Mouse (Mus musculus): ENCODE measurements at regions not wholly inside any gene's neighbourhood (a gene's known extent, or its start where the extent isn't known, plus 50 kb on each side); places are given as distances from the start of the nearest gene placed in this dataset.

GRCm38 (mm10) chr1:177525141-177525540, 83.0 kb downstream of the Zbtb18 start:
- H3K9ac ChIP-seq (ENCODE audit: low read depth, low read length), result no peak overlapping the region
- no peak overlapping the region for H3K27ac ChIP-seq (ENCODE audit: low read length)
- H3K27me3 ChIP-seq (ENCODE audit: control insufficient read depth, insufficient read depth, low read depth, low read length), result no peaks in the 10 kb centered on the region
- no peaks in the 10 kb centered on the region for H3K36me3 ChIP-seq (ENCODE audit: control insufficient read depth, insufficient read depth)
- no peaks in the 10 kb centered on the region for H3K9me3 ChIP-seq (replicated peaks; ENCODE audit: control insufficient read depth, low read length)
- no peak for ATAC-seq (ENCODE audit: low read depth)
- no peaks in the 10 kb centered on the region for H3K4me1 ChIP-seq (ENCODE audit: control insufficient read depth, low read depth, low read length)
- WGBS (ENCODE audit: insufficient replicate concordance), result 64% methylated on average over 6 of the region's 6 CpGs
- H3K4me3 ChIP-seq (ENCODE audit: low read depth, low read length), result no peak overlapping the region
- no peak overlapping the region for H3K4me2 ChIP-seq (ENCODE audit: low read depth, low read length)

- Histone ChIP-seq H3K27ac (ENCODE audit: low read length) (no peak overlapping the region), H3K9ac (ENCODE audit: low read depth, low read length) (no peak overlapping the region), H3K4me3 (ENCODE audit: low read depth, low read length) (no peak overlapping the region), H3K27me3 (ENCODE audit: control insufficient read depth, insufficient read depth, low read depth, low read length) (no peaks in the 10 kb centered on the region), H3K36me3 (ENCODE audit: control insufficient read depth, insufficient read depth) (no peaks in the 10 kb centered on the region), H3K4me1 (ENCODE audit: control insufficient read depth, low read depth, low read length) (no peaks in the 10 kb centered on the region), H3K4me2 (ENCODE audit: low read depth, low read length) (no peak overlapping the region), H3K9me3 (replicated peaks; ENCODE audit: control insufficient read depth, low read length) (no peaks in the 10 kb centered on the region)
- WGBS (ENCODE audit: insufficient replicate concordance), result 21% methylated on average over 2 of the region's 2 CpGs
- peak; percentile 30; the same call in 1 of the 2 replicates for ATAC-seq (ENCODE audit: low read depth)
These were observed 89.6 kb downstream of the Zbtb18 start for GRCm38 (mm10) chr1:177531791-177532190.

GRCm38 (mm10) chr1:177532656-177533055, 90.5 kb downstream of the Zbtb18 start:
- WGBS (ENCODE audit: insufficient replicate concordance), result 35% methylated on average over 2 of the region's 2 CpGs
- no peaks in the 10 kb centered on the region for H3K27me3 ChIP-seq (ENCODE audit: control insufficient read depth, insufficient read depth, low read depth, low read length)
- no peaks in the 10 kb centered on the region for H3K36me3 ChIP-seq (ENCODE audit: control insufficient read depth, insufficient read depth)
- H3K4me1 ChIP-seq (ENCODE audit: control insufficient read depth, low read depth, low read length), result no peaks in the 10 kb centered on the region
- no peak overlapping the region for H3K4me2 ChIP-seq (ENCODE audit: low read depth, low read length)
- H3K27ac ChIP-seq (ENCODE audit: low read length), result no peak overlapping the region
- no peak overlapping the region for H3K9ac ChIP-seq (ENCODE audit: low read depth, low read length)
- ATAC-seq (ENCODE audit: low read depth), result no peak
- no peak overlapping the region for H3K4me3 ChIP-seq (ENCODE audit: low read depth, low read length)
- H3K9me3 ChIP-seq (replicated peaks; ENCODE audit: control insufficient read depth, low read length), result no peaks in the 10 kb centered on the region

- Histone ChIP-seq H3K27me3 (ENCODE audit: control insufficient read depth, insufficient read depth, low read depth, low read length) (no peaks in the 10 kb centered on the region), H3K27ac (ENCODE audit: low read length) (no peak overlapping the region), H3K36me3 (ENCODE audit: control insufficient read depth, insufficient read depth) (no peaks in the 10 kb centered on the region), H3K9me3 (replicated peaks; ENCODE audit: control insufficient read depth, low read length) (no peaks in the 10 kb centered on the region), H3K4me1 (ENCODE audit: control insufficient read depth, low read depth, low read length) (no peaks in the 10 kb centered on the region), H3K9ac (ENCODE audit: low read depth, low read length) (no peak overlapping the region), H3K4me2 (ENCODE audit: low read depth, low read length) (no peak overlapping the region), H3K4me3 (ENCODE audit: low read depth, low read length) (no peak overlapping the region)
- WGBS (ENCODE audit: insufficient replicate concordance), result 49% methylated on average over 2 of the region's 2 CpGs
- no peak for ATAC-seq (ENCODE audit: low read depth)
These were observed 91.2 kb downstream of the Zbtb18 start for GRCm38 (mm10) chr1:177533332-177533731.

- Histone ChIP-seq H3K9ac (ENCODE audit: low read depth, low read length) (no peak overlapping the region), H3K9me3 (replicated peaks; ENCODE audit: control insufficient read depth, low read length) (no peaks in the 10 kb centered on the region), H3K36me3 (ENCODE audit: control insufficient read depth, insufficient read depth) (no peaks in the 10 kb centered on the region), H3K4me2 (ENCODE audit: low read depth, low read length) (no peak overlapping the region), H3K27ac (ENCODE audit: low read length) (no peak overlapping the region), H3K4me1 (ENCODE audit: control insufficient read depth, low read depth, low read length) (no peaks in the 10 kb centered on the region), H3K4me3 (ENCODE audit: low read depth, low read length) (no peak overlapping the region), H3K27me3 (ENCODE audit: control insufficient read depth, insufficient read depth, low read depth, low read length) (no peaks in the 10 kb centered on the region)
- no peak for ATAC-seq (ENCODE audit: low read depth)
- whole genome bisulfite sequencing (ENCODE audit: insufficient replicate concordance), result 75% methylated on average over 15 of the region's 15 CpGs
These were observed 103.0 kb downstream of the Zbtb18 start for GRCm38 (mm10) chr1:177545031-177545735.

GRCm38 (mm10) chr1:177547716-177548115, 105.6 kb downstream of the Zbtb18 start:
- 76% methylated on average over 6 of the region's 6 CpGs for WGBS (ENCODE audit: insufficient replicate concordance)
- H3K4me3 ChIP-seq (ENCODE audit: low read depth, low read length), result no peak overlapping the region
- no peaks in the 10 kb centered on the region for H3K9me3 ChIP-seq (replicated peaks; ENCODE audit: control insufficient read depth, low read length)
- no peak overlapping the region for H3K27ac ChIP-seq (ENCODE audit: low read length)
- H3K9ac ChIP-seq (ENCODE audit: low read depth, low read length), result no peak overlapping the region
- H3K27me3 ChIP-seq (ENCODE audit: control insufficient read depth, insufficient read depth, low read depth, low read length), result no peaks in the 10 kb centered on the region
- no peak overlapping the region for H3K4me2 ChIP-seq (ENCODE audit: low read depth, low read length)
- no peaks in the 10 kb centered on the region for H3K36me3 ChIP-seq (ENCODE audit: control insufficient read depth, insufficient read depth)
- H3K4me1 ChIP-seq (ENCODE audit: control insufficient read depth, low read depth, low read length), result no peaks in the 10 kb centered on the region
- ATAC-seq (ENCODE audit: low read depth), result no peak

GRCm38 (mm10) chr1:177555471-177556291, 113.5 kb downstream of the Zbtb18 start:
- H3K27me3 ChIP-seq (ENCODE audit: control insufficient read depth, insufficient read depth, low read depth, low read length), result no peaks in the 10 kb centered on the region
- peaks cover 4% of the 10 kb centered on the region for H3K4me1 ChIP-seq (ENCODE audit: control insufficient read depth, low read depth, low read length)
- no peak overlapping the region; the same call in 1 of the 2 replicates for H3K4me3 ChIP-seq (ENCODE audit: low read depth, low read length)
- peak; percentile 53 for ATAC-seq (ENCODE audit: low read depth)
- H3K9me3 ChIP-seq (replicated peaks; ENCODE audit: control insufficient read depth, low read length), result no peaks in the 10 kb centered on the region
- WGBS (ENCODE audit: insufficient replicate concordance), result 35% methylated on average over 15 of the region's 15 CpGs
- no peaks in the 10 kb centered on the region for H3K36me3 ChIP-seq (ENCODE audit: control insufficient read depth, insufficient read depth)
- no peak overlapping the region for H3K27ac ChIP-seq (ENCODE audit: low read length)
- peak overlapping the region; percentile 24; the same call in 1 of the 2 replicates for H3K4me2 ChIP-seq (ENCODE audit: low read depth, low read length)
- no peak overlapping the region for H3K9ac ChIP-seq (ENCODE audit: low read depth, low read length)

GRCm38 (mm10) chr1:177557432-177557831, 115.3 kb downstream of the Zbtb18 start:
- H3K36me3 ChIP-seq (ENCODE audit: control insufficient read depth, insufficient read depth), result no peaks in the 10 kb centered on the region
- peaks cover 4% of the 10 kb centered on the region for H3K4me1 ChIP-seq (ENCODE audit: control insufficient read depth, low read depth, low read length)
- H3K4me2 ChIP-seq (ENCODE audit: low read depth, low read length), result no peak overlapping the region
- no peak overlapping the region for H3K4me3 ChIP-seq (ENCODE audit: low read depth, low read length)
- H3K27ac ChIP-seq (ENCODE audit: low read length), result no peak overlapping the region
- ATAC-seq (ENCODE audit: low read depth), result no peak
- 32% methylated on average over 6 of the region's 6 CpGs for WGBS (ENCODE audit: insufficient replicate concordance)
- no peaks in the 10 kb centered on the region for H3K27me3 ChIP-seq (ENCODE audit: control insufficient read depth, insufficient read depth, low read depth, low read length)
- no peaks in the 10 kb centered on the region for H3K9me3 ChIP-seq (replicated peaks; ENCODE audit: control insufficient read depth, low read length)
- H3K9ac ChIP-seq (ENCODE audit: low read depth, low read length), result no peak overlapping the region

GRCm38 (mm10) chr1:177557856-177558255, 115.7 kb downstream of the Zbtb18 start:
- Histone ChIP-seq H3K4me2 (ENCODE audit: low read depth, low read length) (no peak overlapping the region), H3K9ac (ENCODE audit: low read depth, low read length) (no peak overlapping the region), H3K4me3 (ENCODE audit: low read depth, low read length) (no peak overlapping the region), H3K27ac (ENCODE audit: low read length) (no peak overlapping the region), H3K4me1 (ENCODE audit: control insufficient read depth, low read depth, low read length) (peaks cover 4% of the 10 kb centered on the region), H3K36me3 (ENCODE audit: control insufficient read depth, insufficient read depth) (no peaks in the 10 kb centered on the region), H3K27me3 (ENCODE audit: control insufficient read depth, insufficient read depth, low read depth, low read length) (no peaks in the 10 kb centered on the region), H3K9me3 (replicated peaks; ENCODE audit: control insufficient read depth, low read length) (no peaks in the 10 kb centered on the region)
- WGBS (ENCODE audit: insufficient replicate concordance), result 54% methylated on average over 4 of the region's 4 CpGs
- ATAC-seq (ENCODE audit: low read depth), result no peak
